23 mouse cellular contexts compared by ENCODE assay signal in genomic region chr10:127612079-127612775, GRCm38 (mm10). TPM values are rescaled to one million over a fixed set of nuclear protein-coding genes. Genes with fewer than 3 reads are reported as not detected.
DNase-seq lines count a peak whose midpoint lies in the region; ATAC-seq and TF ChIP-seq lines count a peak whose summit lies in the region.
"Had no signal": no experiment of that assay in that cellular context is flagged by ENCODE, and none has a peak within 500 bp of the region (broad histone marks: within the 10 kb centered on the region; RNA-seq: fewer than 3 reads in every experiment).

No protein-coding gene starts in this region.

- H3K9me3 ChIP-seq in liver, embryonic 15.5 days (replicated peaks): no peaks in the 10 kb centered on the region
- no peaks in the 10 kb centered on the region for H3K9me3 ChIP-seq in stomach, postnatal 0 days (ENCODE audit: control insufficient read depth, low read length)
- H3K9me3 ChIP-seq in hindbrain, embryonic 11.5 days (ENCODE audit: control insufficient read depth, low read length): no peaks in the 10 kb centered on the region
- no peaks in the 10 kb centered on the region for H3K9me3 ChIP-seq in embryonic facial prominence, embryonic 10.5 days
- H3K9me3 ChIP-seq: G1E; hindbrain, embryonic 10.5 days; limb, embryonic 12.5 days; midbrain, embryonic 10.5 days had no signal

- 0 out of 2 replicates have a peak, but pooled peaks cover 11% of the 10 kb centered on the region for H3K36me3 ChIP-seq in liver, embryonic 15.5 days (replicated peaks)
- peaks cover 17% of the 10 kb centered on the region for H3K36me3 ChIP-seq in stomach, postnatal 0 days (ENCODE audit: control insufficient read depth, insufficient read depth, low read length)
- H3K36me3 ChIP-seq in hindbrain, embryonic 11.5 days (ENCODE audit: control insufficient read depth, insufficient read depth, low read length): 0 out of 2 replicates have a peak, but pooled peaks cover 3% of the 10 kb centered on the region
- H3K36me3 ChIP-seq in embryonic facial prominence, embryonic 10.5 days (replicated peaks): peaks cover 64% of the 10 kb centered on the region
- H3K36me3 ChIP-seq: G1E had no signal

- peaks cover 21% of the 10 kb centered on the region for H3K27me3 ChIP-seq in liver, embryonic 15.5 days
- H3K27me3 ChIP-seq in stomach, postnatal 0 days (ENCODE audit: control insufficient read depth, insufficient read depth, low read length): no peaks in the 10 kb centered on the region
- no peaks in the 10 kb centered on the region for H3K27me3 ChIP-seq in hindbrain, embryonic 11.5 days (ENCODE audit: control insufficient read depth, insufficient read depth, low read length)
- H3K27me3 ChIP-seq in embryonic facial prominence, embryonic 10.5 days (replicated peaks; ENCODE audit: low read depth, poor library complexity, severe bottlenecking): 0 out of 2 replicates have a peak, but pooled peaks cover 4% of the 10 kb centered on the region
- H3K27me3 ChIP-seq: limb, embryonic 12.5 days had no signal

- H3K9ac ChIP-seq in liver, embryonic 15.5 days: no peak overlapping the region
- H3K9ac ChIP-seq in stomach, postnatal 0 days (ENCODE audit: low read length): no peak overlapping the region
- H3K9ac ChIP-seq in hindbrain, embryonic 11.5 days (ENCODE audit: low read depth, low read length): no peak overlapping the region
- H3K9ac ChIP-seq: limb, embryonic 12.5 days; lung, embryonic 14.5 days had no signal

- peaks cover 54% of the 10 kb centered on the region for H3K4me1 ChIP-seq in liver, embryonic 15.5 days (replicated peaks)
- H3K4me1 ChIP-seq in stomach, postnatal 0 days (replicated peaks; ENCODE audit: control insufficient read depth, insufficient read depth): peaks cover 6% of the 10 kb centered on the region
- H3K4me1 ChIP-seq in hindbrain, embryonic 11.5 days (replicated peaks; ENCODE audit: control insufficient read depth, insufficient read depth, low read length): peaks cover 10% of the 10 kb centered on the region
- peaks cover 78% of the 10 kb centered on the region for H3K4me1 ChIP-seq in embryonic facial prominence, embryonic 10.5 days

- TF ChIP-seq EP300 in stomach, postnatal 0 days (optimal IDR thresholded peaks at IDR 0.05): no peak

- peak overlapping the region; percentile 99; the same call in 1 of the 2 replicates for H3K27ac ChIP-seq in layer of hippocampus, adult 2 months
- H3K27ac ChIP-seq in liver, embryonic 15.5 days (replicated peaks): peak overlapping the region; percentile 57
- peak overlapping the region; percentile 24; the same call in 1 of the 2 replicates for H3K27ac ChIP-seq in stomach, postnatal 0 days (replicated peaks)
- no peak overlapping the region for H3K27ac ChIP-seq in hindbrain, embryonic 11.5 days (ENCODE audit: low read depth, low read length)
- H3K27ac ChIP-seq in embryonic facial prominence, embryonic 10.5 days (replicated peaks): no peak overlapping the region
- H3K27ac ChIP-seq: hindbrain, embryonic 10.5 days; limb, embryonic 12.5 days; midbrain, embryonic 10.5 days had no signal

- H3K4me3 ChIP-seq in layer of hippocampus, adult 2 months: no peak overlapping the region
- H3K4me3 ChIP-seq in liver, embryonic 15.5 days (replicated peaks): no peak overlapping the region
- H3K4me3 ChIP-seq in stomach, postnatal 0 days (ENCODE audit: low read depth, low read length): no peak overlapping the region
- H3K4me3 ChIP-seq in hindbrain, embryonic 11.5 days (ENCODE audit: low read depth, low read length): no peak overlapping the region
- no peak overlapping the region for H3K4me3 ChIP-seq in embryonic facial prominence, embryonic 10.5 days
- H3K4me3 ChIP-seq: hindbrain, embryonic 10.5 days; limb, embryonic 12.5 days; midbrain, embryonic 10.5 days had no signal

- H3K4me2 ChIP-seq in liver, embryonic 15.5 days: no peak overlapping the region
- H3K4me2 ChIP-seq in stomach, postnatal 0 days (replicated peaks; ENCODE audit: low read depth): no peak overlapping the region
- H3K4me2 ChIP-seq in hindbrain, embryonic 11.5 days (replicated peaks; ENCODE audit: low read depth, low read length): no peak overlapping the region
- H3K4me2 ChIP-seq: limb, embryonic 12.5 days; lung, embryonic 14.5 days had no signal

- no peak for TF ChIP-seq CTCF in layer of hippocampus, adult 2 months (conservative IDR thresholded peaks at IDR 0.05)
- 0 out of 2 replicates have a peak, but pooled peaks have one; percentile 5 for TF ChIP-seq CTCF in stomach, postnatal 0 days (IDR thresholded peaks at IDR 0.05; ENCODE audit: low read depth)

- ATAC-seq in liver, embryonic 15.5 days (ENCODE audit: insufficient read depth): peak; percentile 75
- peak; percentile 53 for ATAC-seq in stomach, postnatal 0 days (ENCODE audit: low FRiP score, low TSS enrichment)
- ATAC-seq in hindbrain, embryonic 11.5 days (ENCODE audit: low FRiP score): no peak
- ATAC-seq: forebrain, embryonic 16.5 days; midbrain, embryonic 16.5 days had no signal

- no peak for DNase-seq in layer of hippocampus, adult 2 months (ENCODE audit: low spot score in 2 of 2)
- DNase-seq in layer of hippocampus, postnatal 36 days: no peak
- peak; percentile 51 for DNase-seq in liver
- peak; percentile 38 for DNase-seq in stomach, postnatal 0 days (ENCODE audit: low spot score)
- DNase-seq in hindbrain, embryonic 11.5 days (ENCODE audit: low spot score): no peak
- no peak for DNase-seq in embryonic facial prominence, embryonic 10.5 days (ENCODE audit: low spot score)
- no peak for DNase-seq in kidney, adult 9 months
- DNase-seq: adrenal gland, adult 2 months; cerebellum, adult 18-20 months; cerebellum, postnatal 36 days; embryo, embryonic 11 days; gastrocnemius, postnatal 36 days; kidney, adult 2 months; kidney, postnatal 14 days; lung, embryonic 14.5 days; lung, postnatal 4 days had no signal

- 38% methylated on average over 14 of the region's 14 CpGs for WGBS in liver, embryonic 15.5 days (ENCODE audit: insufficient replicate concordance)
- WGBS in stomach, postnatal 0 days: 73% methylated on average over 14 of the region's 14 CpGs
- 87% methylated on average over 14 of the region's 14 CpGs for WGBS in hindbrain, embryonic 11.5 days
- 86% methylated on average over 14 of the region's 14 CpGs for WGBS in embryonic facial prominence, embryonic 10.5 days

RNA-seq across cellular contexts. Expression of gene Lrp1, which starts 8.7 kb away (rescaled TPM):
- total RNA-seq in layer of hippocampus, adult 2 months (2021): 100 to 1,000 TPM; 288 to 310 TPM
- 100 to 1,000 TPM; 268 to 307 TPM for total RNA-seq in layer of hippocampus, postnatal 36 days (2021)
- polyA plus RNA-seq in liver, embryonic 15.5 days (2015; fragmentation: Nextera tagmentation; extraction: Ambion mirVana): 23.2 and 31.1 TPM in 2 replicates
- 32.7 and 37.4 TPM in 2 replicates for polyA plus RNA-seq in stomach, postnatal 0 days (2015; fragmentation: Nextera tagmentation; extraction: Ambion mirVana)
- polyA plus RNA-seq in hindbrain, embryonic 11.5 days (2014; fragmentation: Nextera tagmentation; extraction: Ambion mirVana): 66.3 and 67.1 TPM in 2 replicates
- 66.6 and 70.6 TPM in 2 replicates for polyA plus RNA-seq in embryonic facial prominence, embryonic 10.5 days (2016; fragmentation: Nextera tagmentation; extraction: Ambion mirVana)

RNA-seq across cellular contexts. Expression of gene Stat6, which starts 30.6 kb away (rescaled TPM):
- total RNA-seq in layer of hippocampus, adult 2 months (2021): 1 to 10 TPM; 6.4 to 6.7 TPM
- 1 to 10 TPM; 5.1 to 6.2 TPM for total RNA-seq in layer of hippocampus, postnatal 36 days (2021)
- polyA plus RNA-seq in liver, embryonic 15.5 days (2015; fragmentation: Nextera tagmentation; extraction: Ambion mirVana): 14.3 and 15.6 TPM in 2 replicates
- 31.4 and 34.6 TPM in 2 replicates for polyA plus RNA-seq in stomach, postnatal 0 days (2015; fragmentation: Nextera tagmentation; extraction: Ambion mirVana)
- polyA plus RNA-seq in hindbrain, embryonic 11.5 days (2014; fragmentation: Nextera tagmentation; extraction: Ambion mirVana): 6.0 and 6.9 TPM in 2 replicates
- 10.4 and 11.5 TPM in 2 replicates for polyA plus RNA-seq in embryonic facial prominence, embryonic 10.5 days (2016; fragmentation: Nextera tagmentation; extraction: Ambion mirVana)

RNA-seq across cellular contexts. Expression of gene Nemp1, which starts 54.5 kb away (rescaled TPM):
- 1 to 10 TPM; 5.8 to 6.8 TPM for total RNA-seq in layer of hippocampus, adult 2 months (2021)
- 1 to 10 TPM; 5.1 to 6.7 TPM for total RNA-seq in layer of hippocampus, postnatal 36 days (2021)
- polyA plus RNA-seq in liver, embryonic 15.5 days (2015; fragmentation: Nextera tagmentation; extraction: Ambion mirVana): 5.3 and 5.7 TPM in 2 replicates
- 4.1 and 4.5 TPM in 2 replicates for polyA plus RNA-seq in stomach, postnatal 0 days (2015; fragmentation: Nextera tagmentation; extraction: Ambion mirVana)
- 8.6 and 9.3 TPM in 2 replicates for polyA plus RNA-seq in hindbrain, embryonic 11.5 days (2014; fragmentation: Nextera tagmentation; extraction: Ambion mirVana)
- 10.0 and 10.7 TPM in 2 replicates for polyA plus RNA-seq in embryonic facial prominence, embryonic 10.5 days (2016; fragmentation: Nextera tagmentation; extraction: Ambion mirVana)

RNA-seq across cellular contexts. Expression of gene Nab2, which starts 56.1 kb away (rescaled TPM):
- total RNA-seq in layer of hippocampus, adult 2 months (2021): 10 to 100 TPM; 44.0 to 44.4 TPM
- 10 to 100 TPM; 42.7 to 43.8 TPM for total RNA-seq in layer of hippocampus, postnatal 36 days (2021)
- 2.9 and 3.5 TPM in 2 replicates for polyA plus RNA-seq in liver, embryonic 15.5 days (2015; fragmentation: Nextera tagmentation; extraction: Ambion mirVana)
- 6.8 and 8.9 TPM in 2 replicates for polyA plus RNA-seq in stomach, postnatal 0 days (2015; fragmentation: Nextera tagmentation; extraction: Ambion mirVana)
- 4.3 and 4.9 TPM in 2 replicates for polyA plus RNA-seq in hindbrain, embryonic 11.5 days (2014; fragmentation: Nextera tagmentation; extraction: Ambion mirVana)
- 11.6 and 12.1 TPM in 2 replicates for polyA plus RNA-seq in embryonic facial prominence, embryonic 10.5 days (2016; fragmentation: Nextera tagmentation; extraction: Ambion mirVana)

Comparison
In these comparisons a context has a peak if more than half of its experiments do, and no peak if none do; other contexts are left out.
1. DNase-seq: peak in liver (single experiment) and stomach, postnatal 0 days (single experiment); none in layer of hippocampus, adult 2 months (0 of 2), layer of hippocampus, postnatal 36 days (0 of 2), hindbrain, embryonic 11.5 days (single experiment), embryonic facial prominence, embryonic 10.5 days (single experiment) and kidney, adult 9 months (single experiment).
2. H3K27ac ChIP-seq: peak in layer of hippocampus, adult 2 months (single experiment), liver, embryonic 15.5 days (single experiment) and stomach, postnatal 0 days (single experiment); none in hindbrain, embryonic 11.5 days (single experiment) and embryonic facial prominence, embryonic 10.5 days (single experiment).